Mouse (Mus musculus): Measurements from ENCODE around the gene Pln.

The Pln gene

GRCm38 (mm10) chr10:53337162-53337923 is at the start of gene Pln:
TSS of gene Pln (plus strand) at chr10:53337667.
- DNase-seq (ENCODE audit: low spot score): no peak

GRCm38 (mm10) chr10:53305867-53306266 is 31.6 kb upstream of the Pln start:
- no peak for DNase-seq (ENCODE audit: low spot score)

GRCm38 (mm10) chr10:53306674-53307073 is 30.8 kb upstream of the Pln start:
- DNase-seq (ENCODE audit: low spot score): no peak

- no peak for DNase-seq (ENCODE audit: low spot score)
These were observed 14.1 kb upstream of the Pln start for GRCm38 (mm10) chr10:53323367-53323766.

- DNase-seq (ENCODE audit: low spot score): no peak
These were observed 12.8 kb upstream of the Pln start for GRCm38 (mm10) chr10:53324663-53325062.

- no peak for DNase-seq (ENCODE audit: low spot score)
These were observed 11.1 kb upstream of the Pln start for GRCm38 (mm10) chr10:53326367-53326766.

GRCm38 (mm10) chr10:53329257-53329656 is 8.2 kb upstream of the Pln start:
- no peak for DNase-seq (ENCODE audit: low spot score)

- no peak for DNase-seq (ENCODE audit: low spot score)
These were observed 4.7 kb upstream of the Pln start for GRCm38 (mm10) chr10:53332752-53333151.

GRCm38 (mm10) chr10:53335266-53335665 is 2.2 kb upstream of the Pln start:
- DNase-seq (ENCODE audit: low spot score): no peak

GRCm38 (mm10) chr10:53335974-53336373 is 1.5 kb upstream of the Pln start:
- DNase-seq (ENCODE audit: low spot score): no peak

GRCm38 (mm10) chr10:53339045-53339444 is 1.6 kb downstream of the Pln start:
- DNase-seq (ENCODE audit: low spot score): no peak

GRCm38 (mm10) chr10:53341288-53341965 is 4.0 kb downstream of the Pln start:
- DNase-seq (ENCODE audit: low spot score): peak; percentile 55

GRCm38 (mm10) chr10:53342166-53342728 is 4.8 kb downstream of the Pln start:
- DNase-seq (ENCODE audit: low spot score): no peak

GRCm38 (mm10) chr10:53343384-53343783 is 5.9 kb downstream of the Pln start:
- no peak for DNase-seq (ENCODE audit: low spot score)

- DNase-seq (ENCODE audit: low spot score): peak; percentile 25
These were observed 6.4 kb downstream of the Pln start for GRCm38 (mm10) chr10:53343865-53344264.

GRCm38 (mm10) chr10:53345508-53345907 is 8.0 kb downstream of the Pln start:
- DNase-seq (ENCODE audit: low spot score): no peak

GRCm38 (mm10) chr10:53346506-53346905 is 9.0 kb downstream of the Pln start:
- peak; percentile 71 for DNase-seq (ENCODE audit: low spot score)

GRCm38 (mm10) chr10:53346916-53347315 is 9.4 kb downstream of the Pln start:
- no peak for DNase-seq (ENCODE audit: low spot score)

GRCm38 (mm10) chr10:53347787-53348755 is 10.6 kb downstream of the Pln start:
- peak; percentile 84 for DNase-seq (ENCODE audit: low spot score)

GRCm38 (mm10) chr10:53349254-53349653 is 11.8 kb downstream of the Pln start:
- DNase-seq (ENCODE audit: low spot score): no peak

- DNase-seq (ENCODE audit: low spot score): no peak
These were observed 16.2 kb downstream of the Pln start for GRCm38 (mm10) chr10:53353665-53354064.

GRCm38 (mm10) chr10:53359016-53359415 is 21.5 kb downstream of the Pln start:
- no peak for DNase-seq (ENCODE audit: low spot score)
